Mouse (Mus musculus) heart, embryonic 13.5 days (tissue): ENCODE data around the gene Aff1. TPM values are rescaled to one million over a fixed set of nuclear protein-coding genes. Genes with fewer than 3 reads are reported as not detected.

Experiments
- ATAC-seq: fragments of 200-750 bp; cut with Nextera tagmentation; 2 replicates; pipeline ENCODE4 v1.8.0; 2017; ENCODE audit warnings: moderate TSS enrichment; ENCODE audit not compliant: insufficient number of reproducible peaks, low FRiP score, low TSS enrichment; ENCODE audit errors: extremely low read depth
- H3K27ac ChIP-seq: fragments of 300-500 bp; sonication (generic); replicated peaks from 2 replicates; pipeline ENCODE4 v1.5.1; 2015; ENCODE audit warnings: moderate library complexity, mild to moderate bottlenecking, inconsistent platforms
- H3K27me3 ChIP-seq: fragments of 300-500 bp; sonication (generic); replicated peaks from 2 replicates; pipeline ENCODE4 v1.6.1; 2015; ENCODE audit warnings: mild to moderate bottlenecking, inconsistent platforms
- H3K36me3 ChIP-seq: fragments of 300-500 bp; sonication (generic); 2 replicates; pipeline ENCODE4 v1.6.1; 2015; ENCODE audit warnings: mild to moderate bottlenecking, inconsistent platforms
- H3K4me1 ChIP-seq: fragments of 300-500 bp; sonication (generic); 2 replicates; pipeline ENCODE4 v1.6.1; 2015; ENCODE audit warnings: inconsistent platforms
- H3K4me2 ChIP-seq: fragments of 300-500 bp; sonication (generic); 2 replicates; pipeline ENCODE4 v1.6.1; 2015; ENCODE audit warnings: inconsistent platforms, mild to moderate bottlenecking, moderate library complexity
- H3K4me3 ChIP-seq: fragments of 300-500 bp; sonication (generic); 2 replicates; pipeline ENCODE4 v1.5.1; 2015; ENCODE audit warnings: moderate library complexity, mild to moderate bottlenecking, inconsistent platforms
- H3K9ac ChIP-seq: fragments of 300-500 bp; sonication (generic); 2 replicates; pipeline ENCODE4 v1.6.1; 2015; ENCODE audit warnings: inconsistent platforms, mild to moderate bottlenecking, moderate library complexity
- H3K9me3 ChIP-seq: fragments of 300-500 bp; sonication (generic); 2 replicates; pipeline ENCODE4 v1.6.1; 2016; ENCODE audit warnings: inconsistent platforms
- WGBS: fragments of 180-500 bp; shearing (Covaris S2); methylation state at CpG from one replicate; pipeline ENCODE4 v1.1.7; 2015; ENCODE audit warnings: mixed read lengths; 5-methylcytosine and 5-hydroxymethylcytosine counted together
- polyA plus RNA-seq: library from polyadenylated mRNA; unstranded; fragments of >200 nt; fragmentation: Nextera tagmentation; extraction: Ambion mirVana; gene quantifications from 2 replicates; pipeline ENCODE4 v1.2.1, GENCODE M21; 2015

Gene Aff1
- polyA plus RNA-seq, 1 experiment from 2014 or later, result 7.4 TPM

DNA sequence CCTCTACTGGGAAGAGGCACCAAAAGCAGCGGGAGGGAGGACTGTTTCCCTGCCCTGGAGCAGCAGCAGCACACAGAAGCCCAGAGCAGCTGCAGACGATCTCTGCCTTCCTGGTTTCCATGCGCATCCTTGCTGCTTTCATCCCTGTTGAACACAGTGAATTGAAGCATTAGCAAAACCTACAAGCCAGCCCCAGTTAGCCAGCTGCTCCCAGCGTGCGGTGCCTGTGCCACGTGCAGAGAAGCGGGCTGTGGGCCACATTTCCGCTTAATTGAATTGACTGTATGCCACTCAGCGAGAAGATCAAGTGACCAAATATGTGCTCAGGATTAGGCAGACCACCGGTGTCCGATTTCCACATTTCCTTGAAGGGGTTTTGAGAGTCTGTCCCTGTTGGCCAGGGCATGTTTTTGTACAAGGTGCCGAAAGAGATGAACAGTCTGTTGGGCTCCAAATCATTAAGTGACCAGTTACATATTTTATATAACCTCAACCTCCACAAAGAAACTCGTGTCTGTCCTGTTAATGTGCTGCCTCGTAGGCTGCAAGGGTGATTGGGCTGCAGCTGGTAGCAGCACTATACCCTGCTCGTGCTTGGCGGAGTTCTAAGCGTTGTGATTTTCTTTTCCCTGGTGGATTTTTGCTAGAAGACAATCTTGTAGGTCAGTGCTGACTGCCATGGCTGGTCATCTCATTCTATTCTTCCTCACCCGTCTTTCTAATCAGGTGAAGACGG is 153.4 kb downstream of the Aff1 start:
- ATAC-seq, result no peak
- WGBS, result 80% methylated on average over 19 of the region's 19 CpGs
- Histone ChIP-seq H3K27ac (no peak overlapping the region), H3K27me3 (no peaks in the 10 kb centered on the region), H3K4me3 (no peak overlapping the region), H3K9ac (no peak overlapping the region), H3K36me3 (peaks cover 98% of the 10 kb centered on the region), H3K4me1 (no peaks in the 10 kb centered on the region), H3K4me2 (no peak overlapping the region), H3K9me3 (no peaks in the 10 kb centered on the region)

DNA sequence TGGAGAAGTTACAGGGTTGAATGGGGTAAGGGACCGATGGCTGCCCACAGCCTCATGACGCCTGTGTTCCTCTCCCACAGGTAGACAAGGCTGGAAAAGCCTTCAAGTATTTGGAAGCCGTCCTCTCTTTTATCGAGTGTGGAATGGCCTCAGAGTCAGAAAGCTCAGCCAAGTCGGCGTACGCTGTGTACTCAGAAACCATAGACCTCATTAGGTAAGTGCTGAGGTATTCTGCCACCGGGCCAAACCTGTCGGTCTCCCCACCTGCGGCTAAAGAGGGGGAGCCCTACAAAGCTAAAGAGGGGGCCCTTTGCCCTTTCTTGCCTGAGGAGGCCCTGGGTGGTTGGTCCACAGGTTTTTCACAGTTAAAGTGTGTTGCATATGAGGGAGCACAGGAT is 154.0 kb downstream of the Aff1 start:
- Histone ChIP-seq H3K36me3 (peaks cover 98% of the 10 kb centered on the region), H3K9me3 (no peaks in the 10 kb centered on the region), H3K4me3 (no peak overlapping the region), H3K9ac (no peak overlapping the region), H3K4me2 (no peak overlapping the region), H3K4me1 (no peaks in the 10 kb centered on the region), H3K27me3 (no peaks in the 10 kb centered on the region), H3K27ac (no peak overlapping the region)
- WGBS, result 82% methylated on average over 10 of the region's 10 CpGs
- ATAC-seq, result no peak

DNA sequence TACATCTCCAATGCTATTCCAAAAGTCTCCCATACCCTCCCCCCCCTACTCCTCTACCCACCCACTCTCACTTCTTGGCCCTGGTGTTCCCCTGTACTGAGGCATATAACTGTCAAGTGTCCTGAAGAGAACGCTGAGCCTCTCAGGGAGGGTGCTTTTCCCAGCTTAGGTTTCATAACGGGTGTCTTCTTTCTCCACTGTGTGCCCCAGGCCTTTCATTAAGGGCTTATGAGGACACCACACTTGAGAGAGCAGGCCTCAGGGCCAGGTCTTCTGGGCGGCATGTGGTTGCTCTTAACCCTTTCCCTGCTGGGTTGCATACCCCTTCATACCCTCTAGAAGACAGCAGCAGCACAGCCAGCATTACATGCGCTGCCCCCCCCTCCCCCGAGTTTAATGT is 154.4 kb downstream of the Aff1 start:
- 65% methylated on average over 5 of the region's 5 CpGs for WGBS
- Histone ChIP-seq H3K4me1 (0 out of 2 replicates have a peak, but pooled peaks cover 2% of the 10 kb centered on the region), H3K9me3 (no peaks in the 10 kb centered on the region), H3K27ac (no peak overlapping the region), H3K9ac (no peak overlapping the region), H3K36me3 (peaks cover 98% of the 10 kb centered on the region), H3K4me2 (no peak overlapping the region), H3K27me3 (no peaks in the 10 kb centered on the region), H3K4me3 (no peak overlapping the region)
- ATAC-seq, result no peak

DNA sequence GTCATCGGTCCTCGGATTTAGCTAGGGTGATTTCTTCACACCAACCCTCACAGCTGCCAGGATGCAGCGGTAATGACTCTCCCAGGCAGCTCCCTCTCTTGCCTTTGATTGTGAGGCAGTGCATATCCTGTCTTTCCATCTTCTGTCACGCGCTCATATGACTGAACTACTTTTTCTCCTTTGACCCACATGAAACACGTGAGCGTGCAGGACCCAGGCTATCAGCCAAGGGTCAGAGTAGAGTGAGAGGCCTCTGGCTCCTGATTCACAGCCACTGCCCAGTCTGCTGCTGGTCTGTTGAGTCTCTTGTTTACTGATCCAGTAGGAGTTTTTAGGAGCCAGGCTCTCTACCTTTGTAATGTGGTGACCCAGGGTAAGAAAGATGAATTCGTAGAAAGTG is 156.4 kb downstream of the Aff1 start:
- Histone ChIP-seq H3K4me1 (0 out of 2 replicates have a peak, but pooled peaks cover 2% of the 10 kb centered on the region), H3K27ac (no peak overlapping the region), H3K9ac (no peak overlapping the region), H3K9me3 (no peaks in the 10 kb centered on the region), H3K27me3 (no peaks in the 10 kb centered on the region), H3K36me3 (peaks cover 92% of the 10 kb centered on the region), H3K4me3 (no peak overlapping the region), H3K4me2 (no peak overlapping the region)
- no peak for ATAC-seq
- 85% methylated on average over 8 of the region's 8 CpGs for WGBS

DNA sequence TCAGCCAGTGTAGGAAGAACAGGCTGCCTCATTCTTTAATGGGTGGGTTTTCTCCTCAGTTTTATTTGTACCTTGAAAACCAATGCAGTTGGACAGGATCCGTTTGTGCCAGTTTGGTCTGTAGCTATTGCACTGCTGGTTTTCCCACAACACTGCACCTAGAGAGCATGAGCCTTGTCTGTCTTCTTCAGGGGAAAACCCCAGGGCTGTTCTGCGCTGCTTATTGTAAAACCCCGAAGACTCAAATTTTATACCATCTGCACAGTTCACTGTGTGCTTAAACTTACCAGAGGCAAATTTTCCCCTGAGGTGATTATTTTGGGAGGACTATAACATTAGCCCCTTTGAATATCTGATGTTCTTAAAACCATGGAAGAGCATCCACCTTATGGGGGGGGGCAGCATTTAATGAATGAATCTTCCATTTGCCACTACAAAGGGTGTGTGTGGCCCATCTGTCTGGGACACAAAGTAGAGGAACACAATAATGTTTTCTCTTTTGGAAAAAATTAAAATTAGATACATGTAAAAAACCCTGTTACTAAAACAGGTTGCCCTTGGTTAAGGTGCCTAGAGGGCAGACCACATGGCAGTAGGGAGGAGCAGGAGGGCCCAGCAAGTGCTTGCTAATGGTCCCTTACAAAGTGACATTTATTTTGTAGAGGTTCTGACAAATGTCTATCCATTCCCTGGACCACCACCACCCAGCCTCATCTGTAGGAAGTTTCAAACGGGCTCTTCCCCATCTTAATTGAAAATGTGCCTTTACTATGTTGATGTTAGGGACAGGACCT is 160.8 kb downstream of the Aff1 start:
- no peak for ATAC-seq
- Histone ChIP-seq H3K4me2 (no peak overlapping the region), H3K4me3 (no peak overlapping the region), H3K9ac (no peak overlapping the region), H3K9me3 (no peaks in the 10 kb centered on the region), H3K36me3 (peaks cover 52% of the 10 kb centered on the region), H3K27ac (no peak overlapping the region), H3K4me1 (peaks cover 11% of the 10 kb centered on the region), H3K27me3 (no peaks in the 10 kb centered on the region)
- WGBS, result 86% methylated on average over 4 of the region's 4 CpGs

DNA sequence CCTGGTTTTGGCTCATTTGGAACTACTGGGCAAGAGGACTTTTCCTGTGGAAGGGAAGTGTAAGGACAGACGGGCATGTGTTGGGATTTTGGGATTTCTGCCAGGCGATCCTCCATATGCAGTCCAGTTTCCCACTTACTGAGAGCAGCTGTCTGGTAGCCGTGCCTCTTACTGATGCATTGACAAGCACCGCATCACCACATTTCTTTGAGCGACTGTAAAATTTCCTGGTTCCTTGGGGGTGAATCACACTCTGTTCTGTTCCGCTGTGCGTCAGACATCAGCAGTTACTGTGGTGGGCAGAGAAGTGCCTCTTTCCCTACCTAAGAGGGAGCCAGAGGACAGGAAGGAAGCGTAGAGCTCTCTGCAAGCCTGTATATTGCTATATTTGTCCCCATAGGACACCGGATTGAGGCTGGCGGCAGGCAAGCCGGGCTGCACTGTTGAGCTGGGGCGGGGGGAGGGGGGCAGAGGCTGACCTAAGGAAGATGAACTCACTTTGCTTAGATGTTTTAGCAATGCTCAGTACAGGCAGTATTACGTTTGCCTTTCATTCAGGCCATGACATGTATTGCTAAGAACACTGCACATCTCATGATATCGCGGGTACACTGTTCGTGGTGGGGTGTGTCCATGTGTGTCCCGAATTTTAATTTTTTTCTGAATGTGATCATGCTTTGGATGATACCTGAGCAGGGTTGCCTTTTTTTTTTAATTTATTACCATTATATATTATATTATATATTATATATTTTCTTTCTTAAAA is 162.1 kb downstream of the Aff1 start:
- H3K36me3 ChIP-seq, result peaks cover 39% of the 10 kb centered on the region
- ATAC-seq, result no peak
- H3K27me3 ChIP-seq, result no peaks in the 10 kb centered on the region
- no peak overlapping the region for H3K4me3 ChIP-seq
- 62% methylated on average over 17 of the region's 17 CpGs for WGBS
- 0 out of 2 replicates have a peak overlapping the region, but pooled peaks have one; percentile 33 for H3K9ac ChIP-seq
- no peak overlapping the region for H3K4me2 ChIP-seq
- H3K27ac ChIP-seq, result peak overlapping the region; percentile 63
- peaks cover 14% of the 10 kb centered on the region for H3K4me1 ChIP-seq
- H3K9me3 ChIP-seq, result no peaks in the 10 kb centered on the region

DNA sequence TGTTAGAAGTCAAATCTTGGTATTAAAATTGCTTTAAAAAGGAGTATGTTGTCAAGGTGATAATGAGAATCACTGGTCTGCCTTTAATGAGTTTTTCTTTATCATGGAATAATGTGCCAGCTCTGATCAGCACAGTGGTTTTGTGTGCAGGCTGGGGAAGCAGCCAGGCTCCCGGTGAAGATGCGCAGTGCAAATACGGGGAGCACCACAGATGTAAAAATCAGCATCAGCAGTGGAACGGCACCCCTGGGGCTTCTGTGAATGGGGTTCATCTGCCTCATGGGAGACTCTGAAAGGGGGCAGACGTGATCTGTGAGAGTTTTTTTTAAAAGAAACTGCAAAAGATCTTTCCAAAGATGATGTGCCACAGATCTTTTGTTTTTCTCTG is 162.6 kb downstream of the Aff1 start:
- no peak overlapping the region for H3K27ac ChIP-seq
- H3K9me3 ChIP-seq, result no peaks in the 10 kb centered on the region
- H3K9ac ChIP-seq, result no peak overlapping the region
- no peak for ATAC-seq
- no peak overlapping the region for H3K4me2 ChIP-seq
- no peaks in the 10 kb centered on the region for H3K27me3 ChIP-seq
- peaks cover 34% of the 10 kb centered on the region for H3K36me3 ChIP-seq
- no peak overlapping the region for H3K4me3 ChIP-seq
- peaks cover 16% of the 10 kb centered on the region for H3K4me1 ChIP-seq
- WGBS, result 89% methylated on average over 5 of the region's 5 CpGs

DNA sequence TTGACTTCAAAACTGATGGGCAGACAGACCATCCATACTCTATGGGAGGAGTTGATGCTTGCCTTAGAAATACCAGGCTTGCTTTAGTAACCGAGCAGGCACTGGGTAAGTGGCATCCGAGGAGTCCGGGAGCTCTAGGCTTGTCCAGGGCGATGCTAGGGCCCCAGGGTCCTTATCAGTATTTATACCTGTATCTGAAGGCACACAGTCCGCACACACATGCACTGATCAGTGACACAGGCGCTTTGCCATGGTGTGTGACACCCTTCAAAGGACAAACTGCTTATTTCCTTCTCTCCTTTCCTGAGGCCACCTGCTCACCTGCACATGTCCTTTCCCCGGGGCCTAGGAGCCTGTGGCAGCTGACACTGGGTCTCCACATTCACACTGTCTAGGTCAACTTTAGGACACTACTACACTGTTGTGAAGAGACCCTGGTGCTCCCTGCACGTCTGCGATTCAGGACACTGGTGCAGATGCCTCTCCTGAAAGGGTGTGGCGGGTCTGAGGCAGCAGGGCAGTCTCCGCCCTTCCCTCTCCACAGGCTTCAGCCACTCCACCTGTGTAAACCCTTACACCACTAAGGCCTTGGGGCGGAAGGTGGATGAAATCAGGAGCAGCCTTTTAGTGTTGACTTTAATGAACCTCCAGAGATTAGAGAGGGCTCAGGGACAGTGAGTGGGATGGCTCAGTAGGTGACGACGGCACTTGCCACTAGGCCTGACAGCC is 163.5 kb downstream of the Aff1 start:
- no peak overlapping the region for H3K9ac ChIP-seq
- H3K27ac ChIP-seq, result no peak overlapping the region
- no peaks in the 10 kb centered on the region for H3K9me3 ChIP-seq
- H3K4me2 ChIP-seq, result no peak overlapping the region
- no peak for ATAC-seq
- WGBS, result 73% methylated on average over 14 of the region's 14 CpGs
- peaks cover 20% of the 10 kb centered on the region for H3K4me1 ChIP-seq
- no peaks in the 10 kb centered on the region for H3K27me3 ChIP-seq
- H3K36me3 ChIP-seq, result peaks cover 25% of the 10 kb centered on the region
- H3K4me3 ChIP-seq, result no peak overlapping the region

DNA sequence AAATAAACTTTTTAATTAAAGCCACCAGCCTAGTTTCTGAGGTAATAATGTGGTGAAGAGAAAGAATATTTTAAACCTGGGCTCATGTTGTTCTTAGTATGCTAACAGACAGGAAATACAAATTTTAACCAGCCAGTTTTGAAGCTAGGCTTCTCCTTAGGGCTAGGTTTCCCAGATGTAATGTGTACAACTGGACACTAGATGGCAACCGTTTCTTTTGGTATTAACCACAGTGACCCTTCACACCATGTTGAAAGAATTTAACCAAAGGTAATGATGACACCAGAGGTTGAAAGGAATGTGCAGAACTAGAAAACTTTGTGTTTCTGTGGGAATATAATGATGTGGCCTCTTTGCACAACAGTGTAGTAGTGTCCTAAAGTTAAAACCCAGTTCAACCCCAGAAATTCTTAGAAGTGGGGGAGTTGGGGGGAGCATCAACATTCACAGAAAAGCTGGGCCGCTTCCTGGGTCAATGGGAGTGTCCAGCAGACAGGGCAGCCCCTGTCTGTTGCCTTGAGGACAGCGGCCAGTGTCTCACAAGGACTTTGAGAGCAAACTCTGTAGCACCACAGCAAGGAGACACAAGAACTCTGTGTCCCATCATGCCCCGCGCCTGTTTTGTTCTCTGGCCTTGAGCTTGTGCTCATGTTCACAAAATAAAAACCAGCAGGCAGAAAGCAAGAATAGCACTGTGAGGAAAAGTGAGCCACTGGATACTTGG is 164.3 kb downstream of the Aff1 start:
- Histone ChIP-seq H3K36me3 (peaks cover 17% of the 10 kb centered on the region), H3K9me3 (no peaks in the 10 kb centered on the region), H3K4me2 (no peak overlapping the region), H3K4me1 (peaks cover 18% of the 10 kb centered on the region), H3K27ac (no peak overlapping the region), H3K27me3 (no peaks in the 10 kb centered on the region), H3K4me3 (no peak overlapping the region), H3K9ac (no peak overlapping the region)
- 60% methylated on average over 5 of the region's 5 CpGs for WGBS
- ATAC-seq, result no peak

DNA sequence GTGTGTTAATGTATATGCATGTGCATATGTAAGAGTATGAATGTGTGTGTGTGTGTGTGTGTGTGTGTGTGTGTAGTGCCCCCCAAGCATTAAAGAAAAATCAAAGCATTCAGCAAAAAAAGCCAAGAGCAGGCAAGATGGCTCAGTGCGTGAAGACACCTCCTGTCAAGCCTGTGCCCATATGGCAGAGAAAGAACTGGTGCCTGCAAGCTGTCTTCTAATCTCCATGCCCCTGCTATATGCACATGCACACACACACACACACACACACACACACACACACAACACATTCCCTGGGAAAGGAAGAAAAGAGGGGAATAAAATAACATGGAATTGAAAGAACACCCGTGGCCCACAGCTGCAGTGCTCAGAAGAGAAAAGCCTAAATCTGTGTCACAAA is 165.0 kb downstream of the Aff1 start:
- Histone ChIP-seq H3K4me2 (no peak overlapping the region), H3K36me3 (peaks cover 12% of the 10 kb centered on the region), H3K9ac (no peak overlapping the region), H3K4me1 (peaks cover 18% of the 10 kb centered on the region), H3K4me3 (no peak overlapping the region), H3K27me3 (no peaks in the 10 kb centered on the region), H3K27ac (no peak overlapping the region), H3K9me3 (no peaks in the 10 kb centered on the region)
- WGBS, result 80% methylated on average over 2 of the region's 2 CpGs
- ATAC-seq, result no peak
